Mouse (Mus musculus) small intestine, adult 2 months (tissue): Measurements from ENCODE around the gene Sh3bp1.

ENCODE experiments used
- CTCF ChIP-seq: fragments of 200-500 bp; IDR thresholded peaks from 2 replicates; pipeline ENCODE4 v1.5.1; 2012; ENCODE audit warnings: low read depth, mild to moderate bottlenecking, control low read depth, inconsistent platforms, low read length, moderate library complexity, mixed read lengths; ENCODE audit not compliant: insufficient replicate concordance, insufficient read length; ENCODE audit errors: extremely low read depth
- POLR2A ChIP-seq: fragments of 200-500 bp; IDR thresholded peaks from 2 replicates; pipeline ENCODE4 v1.6.1; 2012; ENCODE audit warnings: low read depth, mild to moderate bottlenecking, control low read depth, inconsistent platforms, low read length, moderate library complexity

DNA sequence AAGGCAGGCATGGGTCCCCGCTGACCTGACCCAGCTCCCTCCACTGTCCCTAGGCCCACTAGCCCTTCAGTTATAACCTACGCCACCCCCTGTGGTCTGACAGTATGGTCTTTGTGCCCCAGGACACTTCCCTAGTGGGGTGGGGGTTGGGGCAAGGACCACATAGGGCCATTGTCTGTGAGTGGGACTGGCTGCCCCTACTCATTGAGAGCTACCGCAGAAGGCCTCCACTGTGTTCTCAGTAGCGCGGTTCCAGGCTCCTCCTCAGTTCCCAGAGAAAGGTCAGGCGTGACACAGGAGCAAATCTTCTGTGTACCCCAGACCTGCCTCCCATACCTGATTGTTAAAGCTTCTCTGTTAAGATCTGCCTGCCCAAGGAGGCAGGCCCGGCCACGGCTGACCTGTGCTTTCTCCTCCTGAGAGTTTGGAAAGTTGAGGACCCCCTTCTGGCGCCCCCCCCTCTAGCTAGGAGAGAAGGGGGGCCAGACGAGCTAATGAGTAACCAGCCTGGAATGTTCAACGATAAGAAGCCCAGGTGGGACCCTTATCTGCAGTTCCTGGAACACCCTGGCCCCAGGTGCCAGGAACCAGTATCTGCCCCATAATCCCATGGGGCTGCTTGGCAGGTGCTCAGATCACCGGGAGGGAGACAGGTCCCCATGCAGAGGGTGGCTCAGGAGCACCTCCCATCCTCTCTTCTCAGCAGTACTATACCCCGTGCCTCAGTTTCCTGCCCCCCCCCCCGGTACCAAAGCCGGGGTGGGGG lies 49.3 kb upstream of the Sh3bp1 start:
- TF ChIP-seq CTCF, result no peak
- no peak; the same call in 1 of the 2 replicates for TF ChIP-seq POLR2A
